Mouse (Mus musculus) neural tube, embryonic 14.5 days (tissue): Measurements from ENCODE around the gene G6pc2. TPM values are rescaled to one million over a fixed set of nuclear protein-coding genes. Genes with fewer than 3 reads are reported as not detected.
A peak's percentile ranks its signal among the peaks of the same experiment; 100 is the strongest.

Experiments used
- ATAC-seq: fragments of 200-750 bp; cut with Nextera tagmentation; 2 replicates; pipeline ENCODE4 v1.8.0; 2017; ENCODE audit warnings: low read depth, mild to moderate bottlenecking, moderate TSS enrichment, moderate library complexity
- H3K27ac ChIP-seq: fragments of 300-500 bp; sonication (generic); 2 replicates; pipeline ENCODE4 v1.5.1; 2014; ENCODE audit warnings: low read depth, mild to moderate bottlenecking, control low read depth, low read length, moderate library complexity, mixed read lengths
- H3K27me3 ChIP-seq: fragments of 300-500 bp; sonication (generic); 2 replicates; pipeline ENCODE4 v1.6.1; 2014; ENCODE audit warnings: low read length; ENCODE audit not compliant: control insufficient read depth, insufficient read depth
- H3K36me3 ChIP-seq: fragments of 300-500 bp; sonication (generic); 2 replicates; pipeline ENCODE4 v1.6.1; 2014; ENCODE audit warnings: low read length, mixed read lengths; ENCODE audit not compliant: control insufficient read depth, insufficient read depth
- H3K4me1 ChIP-seq: fragments of 300-500 bp; sonication (generic); 2 replicates; pipeline ENCODE4 v1.6.1; 2014; ENCODE audit warnings: low read length; ENCODE audit not compliant: control insufficient read depth, insufficient read depth
- H3K4me2 ChIP-seq: fragments of 300-500 bp; sonication (generic); 2 replicates; pipeline ENCODE4 v1.6.1; 2014; ENCODE audit warnings: mild to moderate bottlenecking, low read depth, low read length, control low read depth
- H3K4me3 ChIP-seq: fragments of 300-500 bp; sonication (generic); 2 replicates; pipeline ENCODE4 v1.5.1; 2014; ENCODE audit warnings: low read depth, low read length, control low read depth, mixed read lengths
- H3K9ac ChIP-seq: fragments of 300-500 bp; sonication (generic); replicated peaks from 2 replicates; pipeline ENCODE4 v1.6.1; 2014; ENCODE audit warnings: low read depth, mild to moderate bottlenecking, control low read depth, low read length, mixed read lengths
- H3K9me3 ChIP-seq: fragments of 300-500 bp; sonication (generic); 2 replicates; pipeline ENCODE4 v1.6.1; 2016; ENCODE audit warnings: low read length; ENCODE audit not compliant: control insufficient read depth
- WGBS: fragments of 180-500 bp; shearing (Covaris S2); extraction: QIAGEN DNeasy Blood & Tissue Kit; methylation state at CpG from one replicate; pipeline ENCODE4 v1.1.7; 2014; 5-methylcytosine and 5-hydroxymethylcytosine counted together
- polyA plus RNA-seq: library from polyadenylated mRNA; unstranded; fragments of >200 nt; fragmentation: Nextera tagmentation; extraction: Ambion mirVana; gene quantifications from 2 replicates; pipeline ENCODE4 v1.2.1, GENCODE M21; 2014

The G6pc2 gene
- 0.31 TPM in 1 of 2 replicates, not detected in the other for polyA plus RNA-seq

DNA sequence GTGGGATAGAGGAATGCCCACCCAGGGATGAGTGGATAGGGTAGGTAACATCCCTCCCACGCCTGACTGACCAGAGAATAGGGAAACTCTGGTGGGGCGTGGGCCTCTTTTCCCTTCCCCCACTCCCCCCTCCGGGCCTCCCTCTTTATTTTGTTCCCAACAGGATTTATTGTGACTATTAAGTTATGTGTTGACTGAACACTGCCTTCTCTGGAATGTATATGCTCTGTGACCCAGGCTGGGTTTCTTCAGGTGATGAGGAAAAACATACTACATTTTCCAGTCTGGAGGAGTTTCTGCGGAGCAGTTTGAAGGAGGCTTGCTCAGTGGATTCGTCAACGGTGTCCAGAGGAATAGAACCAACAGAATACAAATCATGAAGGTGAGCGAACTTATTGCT is at the start of gene G6pc2:
Gene G6pc2, plus strand, starts transcription at position 301 of the 400 bp plus-strand sequence.
- H3K36me3 ChIP-seq, result no peaks in the 10 kb centered on the region
- H3K9me3 ChIP-seq, result no peaks in the 10 kb centered on the region
- H3K27ac ChIP-seq, result no peak within 1 kb of the TSS
- WGBS, result 79% methylated on average over 7 of the region's 7 CpGs
- H3K27me3 ChIP-seq, result no peaks in the 10 kb centered on the region
- H3K4me2 ChIP-seq, result no peak within 1 kb of the TSS
- H3K9ac ChIP-seq, result no peak within 1 kb of the TSS
- no peak for ATAC-seq
- no peaks in the 10 kb centered on the region for H3K4me1 ChIP-seq
- no peak within 1 kb of the TSS for H3K4me3 ChIP-seq

DNA sequence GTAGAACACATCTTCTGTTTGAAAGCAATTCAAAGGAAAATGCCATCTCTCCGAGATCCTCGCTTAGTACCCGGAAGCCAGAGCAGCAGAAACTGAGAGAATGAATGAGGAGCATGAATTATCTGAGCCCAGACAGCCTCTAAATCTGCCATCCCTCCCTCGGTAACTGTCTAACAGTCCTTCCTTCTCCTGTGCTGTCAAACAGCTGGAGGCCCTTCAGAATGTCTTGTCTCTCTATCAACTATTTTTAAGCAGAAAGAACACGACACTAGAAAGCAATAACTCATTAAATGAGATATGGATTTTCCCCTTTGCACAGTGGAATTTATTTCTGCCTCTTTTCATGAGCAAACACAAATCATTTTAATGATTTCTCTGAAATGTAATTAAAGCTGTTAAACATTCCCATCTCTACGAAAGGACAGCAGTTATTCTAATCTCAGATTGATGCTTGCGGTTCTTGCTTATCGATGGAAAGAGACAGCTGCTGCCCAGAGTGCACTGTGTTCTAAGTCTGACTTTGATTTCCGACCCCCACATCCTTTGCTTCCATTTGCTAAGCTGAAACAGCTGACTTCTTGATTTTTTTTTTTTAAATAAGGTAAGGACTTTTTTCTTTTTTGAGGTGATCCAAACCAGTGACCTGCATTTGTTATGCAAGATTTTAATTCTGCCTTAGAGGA is 40.3 kb upstream of the G6pc2 start:
- peak overlapping the region; percentile 29; the same call in 1 of the 2 replicates for H3K27ac ChIP-seq
- WGBS, result 32% methylated on average over 9 of the region's 9 CpGs
- no peak overlapping the region for H3K4me3 ChIP-seq
- no peak overlapping the region for H3K4me2 ChIP-seq
- peak; percentile 74 for ATAC-seq
- H3K27me3 ChIP-seq, result no peaks in the 10 kb centered on the region
- H3K9me3 ChIP-seq, result no peaks in the 10 kb centered on the region
- H3K9ac ChIP-seq, result no peak overlapping the region
- H3K4me1 ChIP-seq, result 0 out of 2 replicates have a peak, but pooled peaks cover 4% of the 10 kb centered on the region
- H3K36me3 ChIP-seq, result no peaks in the 10 kb centered on the region

DNA sequence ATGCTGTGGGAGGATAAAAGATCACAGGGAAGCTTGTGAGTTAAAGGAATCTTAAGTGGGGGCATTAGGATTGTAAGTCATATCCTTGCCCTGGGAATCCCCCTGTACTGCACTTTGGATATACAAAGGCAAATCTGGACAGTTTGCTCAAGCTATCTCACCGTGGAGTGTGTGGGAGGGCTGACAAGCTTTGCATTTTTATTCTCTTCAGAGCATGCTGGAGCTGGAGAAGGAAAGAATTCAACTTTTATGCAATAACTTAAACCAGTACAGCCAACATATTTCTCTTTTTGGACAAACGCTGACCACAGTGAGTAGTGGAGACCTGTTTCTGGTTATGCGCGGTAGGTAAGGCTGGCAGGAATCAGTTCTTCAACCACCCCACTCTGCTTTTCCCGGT is 35.6 kb upstream of the G6pc2 start:
- WGBS, result 81% methylated on average over 5 of the region's 5 CpGs
- ATAC-seq, result no peak
- H3K4me2 ChIP-seq, result no peak overlapping the region

DNA sequence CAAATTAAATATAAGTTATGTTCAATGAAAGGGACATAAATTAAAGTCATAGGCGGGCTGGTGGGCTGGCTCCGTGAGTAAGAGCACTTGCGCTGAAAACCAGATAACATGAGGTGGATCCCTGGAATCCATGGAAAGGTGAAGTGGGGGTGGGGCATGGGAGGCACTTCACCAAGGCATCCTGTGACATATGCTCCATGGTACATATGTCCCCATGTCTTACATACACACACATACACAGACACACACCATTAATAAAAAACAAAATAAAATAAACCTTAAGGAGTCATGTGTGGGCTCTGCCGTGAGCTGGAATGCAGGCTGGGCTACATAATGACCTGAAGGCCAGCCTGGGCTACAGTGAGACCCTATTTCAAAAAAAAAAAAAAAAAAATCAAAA is 31.2 kb upstream of the G6pc2 start:
- 86% methylated on average over 4 of the region's 4 CpGs for WGBS
- no peak for ATAC-seq
- no peak overlapping the region for H3K9ac ChIP-seq
- H3K4me3 ChIP-seq, result no peak overlapping the region
- H3K4me2 ChIP-seq, result no peak overlapping the region
- no peaks in the 10 kb centered on the region for H3K9me3 ChIP-seq
- no peaks in the 10 kb centered on the region for H3K4me1 ChIP-seq
- H3K27me3 ChIP-seq, result no peaks in the 10 kb centered on the region
- no peak overlapping the region for H3K27ac ChIP-seq
- H3K36me3 ChIP-seq, result no peaks in the 10 kb centered on the region

More for the DNA sequence above, 35.6 kb upstream of the G6pc2 start:
- Histone ChIP-seq H3K4me1 (no peaks in the 10 kb centered on the region), H3K4me3 (no peak overlapping the region), H3K27ac (no peak overlapping the region), H3K9ac (no peak overlapping the region), H3K36me3 (no peaks in the 10 kb centered on the region), H3K27me3 (no peaks in the 10 kb centered on the region), H3K9me3 (no peaks in the 10 kb centered on the region)

DNA sequence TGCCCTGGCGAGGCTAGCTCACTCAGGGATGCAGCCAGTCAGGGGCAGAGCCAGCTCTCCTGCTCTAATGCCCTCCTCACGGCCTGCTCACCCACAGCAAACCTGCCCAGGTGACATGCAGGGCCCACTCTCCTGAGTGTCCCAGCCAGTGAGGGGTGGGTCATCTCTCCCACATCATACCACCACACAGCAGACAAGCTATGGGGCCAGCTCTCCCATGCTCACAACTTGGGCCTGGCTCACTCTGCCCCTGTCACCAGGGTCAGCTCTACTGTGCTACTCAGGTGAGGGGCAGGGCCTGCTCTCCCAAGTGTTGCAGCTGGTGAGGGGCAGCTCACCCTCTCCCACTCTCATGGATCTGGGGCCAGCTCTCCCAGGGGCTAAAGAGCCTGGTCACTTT is 22.9 kb upstream of the G6pc2 start:
- Histone ChIP-seq H3K9me3 (no peaks in the 10 kb centered on the region), H3K36me3 (no peaks in the 10 kb centered on the region), H3K9ac (no peak overlapping the region), H3K4me2 (no peak overlapping the region), H3K4me3 (no peak overlapping the region), H3K27ac (no peak overlapping the region), H3K27me3 (no peaks in the 10 kb centered on the region), H3K4me1 (no peaks in the 10 kb centered on the region)
- ATAC-seq, result no peak
- WGBS, result 85% methylated on average over 2 of the region's 2 CpGs

DNA sequence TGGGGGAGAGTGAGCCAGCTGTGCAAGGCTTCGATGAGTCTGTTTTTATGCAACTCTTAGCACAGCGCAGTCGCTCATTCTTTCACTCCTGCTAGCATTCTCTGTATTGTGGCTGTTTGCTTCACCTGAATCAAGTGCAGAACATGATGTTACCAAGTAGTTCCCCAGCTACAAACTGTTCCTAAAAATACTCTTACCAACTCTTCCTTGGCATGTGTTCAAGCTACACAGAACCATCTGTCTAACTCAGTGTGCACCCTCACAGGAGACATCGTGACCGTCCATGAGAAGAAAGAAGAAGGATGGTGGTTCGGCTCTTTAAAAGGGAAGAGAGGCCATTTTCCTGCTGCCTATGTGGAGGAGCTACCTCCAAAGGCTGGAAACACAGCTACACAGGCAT is 22.1 kb upstream of the G6pc2 start:
- Histone ChIP-seq H3K9me3 (no peaks in the 10 kb centered on the region), H3K4me1 (no peaks in the 10 kb centered on the region), H3K9ac (no peak overlapping the region), H3K27ac (no peak overlapping the region), H3K4me3 (no peak overlapping the region), H3K36me3 (no peaks in the 10 kb centered on the region), H3K27me3 (no peaks in the 10 kb centered on the region), H3K4me2 (no peak overlapping the region)
- ATAC-seq, result no peak
- WGBS, result 86% methylated on average over 6 of the region's 6 CpGs

DNA sequence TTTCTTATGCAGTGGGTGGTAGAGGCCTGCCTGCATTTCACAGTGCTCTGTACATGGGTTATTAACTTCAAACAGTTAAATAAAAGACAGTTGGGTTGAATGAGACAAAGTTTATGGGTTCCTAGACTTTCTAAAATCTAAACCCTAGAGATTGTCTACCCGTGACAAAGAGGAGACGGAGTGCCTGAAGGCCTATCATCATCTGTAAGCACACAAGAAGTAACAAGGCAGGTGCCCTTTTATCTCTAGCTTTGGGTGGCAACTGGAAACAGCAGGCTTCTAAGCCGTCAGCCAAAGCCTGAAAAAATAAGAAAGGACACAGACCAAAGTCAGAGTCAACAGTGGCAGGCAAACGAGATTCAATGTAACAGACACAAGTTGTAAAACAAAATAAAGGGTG is 21.7 kb upstream of the G6pc2 start:
- Histone ChIP-seq H3K9me3 (no peaks in the 10 kb centered on the region), H3K27me3 (no peaks in the 10 kb centered on the region), H3K4me1 (no peaks in the 10 kb centered on the region), H3K36me3 (no peaks in the 10 kb centered on the region), H3K27ac (no peak overlapping the region), H3K4me2 (no peak overlapping the region), H3K9ac (no peak overlapping the region), H3K4me3 (no peak overlapping the region)
- no peak for ATAC-seq
- WGBS, result 45% methylated on average over 4 of the region's 4 CpGs

DNA sequence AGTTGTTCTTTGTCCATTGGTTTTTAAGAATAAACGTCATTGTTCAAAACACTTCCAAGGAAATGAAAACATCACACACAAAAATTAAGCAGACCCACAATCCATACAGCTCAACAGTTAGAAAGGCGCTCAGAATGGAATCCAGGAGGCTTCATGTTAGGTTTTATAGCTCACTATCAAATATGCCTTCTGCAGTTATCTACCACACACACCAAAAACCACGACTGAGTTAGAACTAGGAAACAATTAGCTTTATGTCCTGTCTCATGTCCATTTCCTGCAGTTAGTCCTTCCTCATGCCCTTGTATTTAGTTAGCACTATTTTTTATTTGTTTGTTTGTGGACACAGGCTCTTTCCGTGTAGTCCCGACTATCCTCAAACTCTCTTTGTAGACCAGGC is 19.8 kb upstream of the G6pc2 start:
- 89% methylated on average over 5 of the region's 5 CpGs for WGBS
- H3K27me3 ChIP-seq, result no peaks in the 10 kb centered on the region

DNA sequence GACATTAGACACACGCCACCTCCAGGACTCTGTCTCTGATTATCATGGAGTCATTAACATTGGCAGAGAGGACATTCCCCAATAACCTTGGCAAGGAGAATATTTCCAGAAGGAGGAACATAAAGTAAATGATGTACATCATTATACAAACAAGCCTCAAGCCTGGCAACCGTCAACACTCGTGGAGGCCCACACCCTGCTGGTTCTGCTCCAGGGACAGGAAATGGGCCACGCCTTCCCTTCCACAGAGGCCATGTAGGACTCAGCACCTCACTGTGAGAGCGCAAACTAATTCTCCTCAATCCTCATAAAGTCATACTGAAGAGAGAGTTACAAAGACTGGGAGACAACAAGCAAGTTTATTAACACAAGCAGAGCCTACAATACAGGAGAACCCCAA is 17.3 kb upstream of the G6pc2 start:
- Histone ChIP-seq H3K4me1 (no peaks in the 10 kb centered on the region), H3K4me2 (no peak overlapping the region), H3K9me3 (no peaks in the 10 kb centered on the region), H3K27ac (no peak overlapping the region), H3K9ac (no peak overlapping the region), H3K36me3 (no peaks in the 10 kb centered on the region), H3K4me3 (no peak overlapping the region), H3K27me3 (no peaks in the 10 kb centered on the region)
- ATAC-seq, result no peak
- 83% methylated on average over 5 of the region's 5 CpGs for WGBS

More for the DNA sequence above, 19.8 kb upstream of the G6pc2 start:
- no peaks in the 10 kb centered on the region for H3K9me3 ChIP-seq
- H3K9ac ChIP-seq, result no peak overlapping the region
- no peak for ATAC-seq
- no peak overlapping the region for H3K4me3 ChIP-seq
- H3K4me1 ChIP-seq, result no peaks in the 10 kb centered on the region
- H3K27ac ChIP-seq, result no peak overlapping the region
- H3K36me3 ChIP-seq, result no peaks in the 10 kb centered on the region
- no peak overlapping the region for H3K4me2 ChIP-seq
